Mouse (Mus musculus) brain, embryonic 14.5 days (tissue): ENCODE data around the gene Tent4b.

Experiments
- CTCF ChIP-seq: fragments of 200-500 bp; IDR thresholded peaks from 2 replicates; pipeline ENCODE4 v1.5.1; 2012; ENCODE audit warnings: inconsistent platforms, mild to moderate bottlenecking, moderate library complexity, borderline replicate concordance; ENCODE audit not compliant: insufficient read depth, insufficient read length; ENCODE audit errors: extremely low read depth
- POLR2A ChIP-seq: fragments of 200-500 bp; IDR thresholded peaks from 2 replicates; pipeline ENCODE4 v1.6.1; 2012; ENCODE audit warnings: mild to moderate bottlenecking, inconsistent platforms, borderline replicate concordance; ENCODE audit not compliant: poor library complexity, insufficient read depth, insufficient read length, severe bottlenecking; ENCODE audit errors: extremely low read depth

DNA sequence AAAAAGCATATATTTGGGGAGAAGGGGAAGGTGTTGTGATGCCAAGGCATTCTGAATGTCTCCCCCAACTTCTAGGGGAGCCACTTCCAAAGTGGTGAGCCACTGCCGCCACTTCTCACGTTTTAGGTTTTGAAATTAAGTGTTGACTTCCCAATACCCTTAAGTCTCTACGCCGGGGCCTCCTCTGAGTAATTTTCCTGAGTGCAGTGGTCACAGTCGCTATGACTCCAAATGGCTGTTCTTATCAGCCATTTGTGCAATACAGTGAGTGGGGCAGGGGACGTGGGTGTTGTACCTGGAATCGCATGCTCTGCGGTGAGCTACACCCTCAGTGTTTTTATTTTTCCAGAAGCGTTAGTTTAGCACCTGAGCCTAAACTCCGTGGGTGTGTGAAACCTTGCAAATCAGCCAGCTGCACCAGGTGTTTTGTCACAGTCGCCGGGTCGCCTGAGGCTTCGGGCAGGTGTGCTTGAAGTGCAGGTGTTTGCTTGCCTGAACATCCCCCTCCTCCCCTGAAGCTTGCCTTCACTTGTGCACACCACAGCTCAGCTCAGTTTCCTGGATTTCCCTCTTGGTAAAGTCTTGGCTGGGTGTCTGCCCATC lies 67.9 kb downstream of the Tent4b start:
- TF ChIP-seq CTCF, result no peak
- no peak for TF ChIP-seq POLR2A
